Mouse (Mus musculus) heart, postnatal 36 days (tissue): Measurements from ENCODE around the gene Plekha5. TPM values are rescaled to one million over a fixed set of nuclear protein-coding genes. Genes with fewer than 3 reads are reported as not detected.
"Not testable (repeated sequence)": the region's sequence is repeated elsewhere in the genome, so short reads cannot be mapped to it uniquely, and the experiment has no call there.

Experiments
- DNase-seq, 2 experiments: peaks; one replicate each; pipeline ENCODE4 v3.0.0; 2021 to 2022
- intact Hi-C: fragments of 180-260 bp; cut with DNase I; formaldehyde crosslinking; loops from one replicate; pipeline ENCODE4 v1.15.1; 2025
- total RNA-seq, 2 experiments: library from RNA; stranded (reverse); gene quantifications; 2 replicates each; pipeline ENCODE4 v1.2.3; 2021

Plekha5 gene
- total RNA-seq, 2 experiments from 2014 or later: 26.6 to 33.6 TPM

DNA sequence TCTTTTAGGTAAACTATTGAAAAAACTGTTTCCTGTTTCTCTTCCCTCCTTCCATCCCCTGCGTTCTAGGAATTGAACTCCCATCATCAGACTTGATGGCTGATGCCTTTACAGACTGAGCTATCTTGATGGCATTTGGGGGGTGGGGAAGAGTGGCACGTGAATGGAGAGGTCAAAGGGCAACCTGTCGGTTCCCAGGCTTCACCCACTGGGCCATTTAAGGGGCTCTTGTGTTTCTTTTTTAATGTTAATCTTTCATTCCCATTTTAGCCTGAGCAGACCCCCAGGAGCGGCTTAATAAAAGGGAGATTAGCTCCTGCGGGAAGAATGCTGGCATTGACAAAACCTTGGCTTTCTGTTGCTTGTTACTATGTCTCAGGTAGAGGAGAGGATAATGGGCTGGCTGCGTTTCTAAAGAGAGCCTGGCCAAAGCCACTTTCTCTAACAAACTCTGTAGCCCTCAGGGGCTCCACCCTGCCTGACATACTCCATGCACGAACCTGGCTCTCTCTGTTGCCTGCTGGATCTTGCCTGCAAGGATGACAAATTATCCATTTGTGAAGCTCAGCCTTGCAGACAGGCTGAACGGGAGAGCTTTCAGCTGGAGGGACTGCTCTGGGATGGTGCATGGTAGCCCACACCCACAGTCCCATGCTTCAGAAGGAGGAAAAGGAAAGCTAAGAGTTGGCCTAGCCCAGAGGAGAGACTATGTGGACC lies 179.5 kb downstream of the Plekha5 start:
- DNase-seq: no peak
- intact Hi-C loops: no loop called here

GRCm38 (mm10) chr6:140605173-140605572 lies 181.3 kb downstream of the Plekha5 start:
- DNase-seq, intact Hi-C loops: not testable (repeated sequence)

DNA sequence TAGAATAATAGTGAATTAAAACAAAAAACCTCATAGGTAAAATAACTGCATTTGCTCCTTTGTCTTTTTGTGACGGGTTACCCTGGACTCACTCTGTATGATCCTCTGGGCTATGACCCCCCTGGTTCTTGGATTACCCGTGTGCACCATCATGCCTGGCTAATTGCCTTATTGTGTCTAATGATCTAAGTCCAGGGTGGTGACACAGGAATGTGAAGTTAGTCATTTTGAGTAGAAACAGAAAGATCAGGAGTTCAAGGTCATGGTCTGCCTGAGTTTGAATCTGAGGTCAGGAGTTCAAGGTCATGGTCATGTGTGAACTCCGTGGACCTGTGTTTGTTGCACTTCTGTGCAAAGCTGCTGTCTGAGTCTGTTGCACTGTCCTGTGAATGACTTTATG lies 181.9 kb downstream of the Plekha5 start:
- intact Hi-C loops: no loop called here
- no peak for DNase-seq

DNA sequence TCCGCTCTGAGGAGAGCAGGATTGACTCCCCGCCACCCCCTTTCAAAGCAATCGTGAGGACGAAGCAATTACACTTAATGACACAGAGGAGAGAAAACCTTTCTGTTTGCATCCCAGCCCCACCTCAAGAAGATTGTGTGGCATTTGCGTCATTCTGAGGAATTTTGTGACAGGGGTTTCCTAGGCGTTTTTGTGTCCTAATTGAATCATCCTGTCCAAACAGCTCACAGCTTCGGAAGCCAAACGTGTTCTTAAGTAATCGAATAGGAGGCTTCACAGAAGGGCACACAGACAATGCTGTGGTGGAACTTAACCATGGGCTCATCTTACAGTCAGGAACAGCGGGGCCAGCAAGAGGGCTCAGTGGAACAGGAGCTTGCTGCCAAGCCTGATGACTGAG lies 182.7 kb downstream of the Plekha5 start:
- DNase-seq: no peak
- intact Hi-C loops: no loop called here

DNA sequence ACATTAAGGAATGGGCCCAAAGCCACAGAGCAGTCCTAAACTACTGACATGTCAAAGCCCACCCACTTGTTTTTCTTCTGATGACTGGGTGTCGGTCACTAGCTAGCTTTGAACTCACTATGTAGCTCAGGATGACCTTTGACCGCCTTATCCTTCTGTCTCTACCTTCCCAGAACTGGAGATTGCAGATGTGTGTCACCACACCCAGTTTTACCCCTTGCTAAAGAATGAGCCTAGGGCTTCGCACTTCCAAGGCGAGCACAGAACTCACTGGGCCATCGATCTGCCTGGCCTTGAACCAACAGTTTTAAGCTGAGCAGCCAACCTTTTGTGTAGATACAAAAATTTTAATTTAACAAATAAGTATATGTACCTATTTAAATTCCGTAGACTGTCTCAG lies 184.8 kb downstream of the Plekha5 start:
- DNase-seq: no peak
- intact Hi-C loops: no loop called here

DNA sequence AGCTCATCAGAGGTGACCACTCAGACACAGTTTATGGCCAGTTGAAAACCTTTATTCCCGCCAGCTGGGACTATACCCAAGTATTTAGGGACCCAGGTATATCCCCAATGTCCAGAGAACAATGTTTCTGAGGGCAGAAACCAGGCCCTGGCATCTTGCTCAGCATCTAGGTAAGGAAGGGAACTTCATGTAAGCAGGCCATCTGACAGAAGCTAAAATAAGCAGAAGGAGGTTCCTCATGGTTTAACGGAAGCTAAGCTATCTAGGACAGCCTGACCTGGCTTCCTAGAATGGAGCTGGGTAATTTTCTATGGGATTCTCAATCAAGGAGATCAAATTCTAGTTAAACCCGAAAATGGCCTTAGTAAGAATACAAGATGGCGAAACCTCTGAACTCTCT lies 185.7 kb downstream of the Plekha5 start:
- intact Hi-C loops: no loop called here

GRCm38 (mm10) chr6:140610117-140610516 lies 186.3 kb downstream of the Plekha5 start:
- intact Hi-C loops: no loop called here
- no peak for DNase-seq

More for the DNA sequence above, 185.7 kb downstream of the Plekha5 start:
- DNase-seq: no peak

DNA sequence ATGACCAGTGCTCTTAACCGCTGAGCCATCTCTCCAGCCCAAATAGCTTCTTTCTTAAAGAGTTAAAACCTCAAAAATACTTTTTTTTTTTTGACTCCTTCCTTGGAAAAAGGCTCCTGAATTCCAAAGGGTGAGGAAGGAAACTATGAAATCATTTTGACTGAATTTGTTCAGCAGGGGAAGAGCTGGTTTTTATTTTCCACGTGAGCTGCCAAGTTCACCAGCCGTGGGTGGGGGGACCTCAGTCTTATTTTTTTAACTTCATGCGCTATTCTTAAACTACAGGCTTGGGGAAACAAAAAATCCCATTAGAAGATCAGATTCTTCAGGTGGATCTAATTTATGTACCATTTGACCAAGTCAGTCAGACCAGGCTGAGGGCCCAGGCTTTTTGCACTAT lies 187.4 kb downstream of the Plekha5 start:
- no peak for DNase-seq

GRCm38 (mm10) chr6:140611893-140612473 lies 188.1 kb downstream of the Plekha5 start:
- DNase-seq: peak in 1 of 2 experiments; percentile 9
- intact Hi-C loops: no loop called here

More for the DNA sequence above, 187.4 kb downstream of the Plekha5 start:
- intact Hi-C loops: no loop called here

- intact Hi-C loops: no loop called here
- DNase-seq: no peak
Measured at GRCm38 (mm10) chr6:140613822-140614221, 190.0 kb downstream of the Plekha5 start.

DNA sequence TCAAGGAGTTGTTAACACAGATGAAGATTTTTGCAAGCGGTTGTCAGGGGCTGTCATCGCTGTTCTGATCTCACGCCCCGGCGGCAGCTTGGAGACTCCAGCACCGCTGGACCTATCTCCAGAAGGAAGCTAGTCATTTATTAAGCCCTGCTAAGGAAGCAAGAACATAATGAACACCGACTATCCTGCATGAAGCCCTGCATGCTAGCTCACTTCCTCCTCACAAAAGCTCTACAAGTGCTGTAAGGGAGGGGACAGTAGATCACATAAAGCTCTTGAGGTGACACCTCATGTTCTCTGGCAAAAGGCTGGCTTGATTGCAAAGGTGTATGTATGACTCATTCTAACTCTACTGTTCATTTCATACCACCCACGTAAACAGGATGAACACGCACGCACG lies 190.9 kb downstream of the Plekha5 start:
- intact Hi-C loops: no loop called here
- no peak for DNase-seq

GRCm38 (mm10) chr6:140620531-140621349 lies 196.9 kb downstream of the Plekha5 start:
- no peak for DNase-seq
- intact Hi-C loops: no loop called here

DNA sequence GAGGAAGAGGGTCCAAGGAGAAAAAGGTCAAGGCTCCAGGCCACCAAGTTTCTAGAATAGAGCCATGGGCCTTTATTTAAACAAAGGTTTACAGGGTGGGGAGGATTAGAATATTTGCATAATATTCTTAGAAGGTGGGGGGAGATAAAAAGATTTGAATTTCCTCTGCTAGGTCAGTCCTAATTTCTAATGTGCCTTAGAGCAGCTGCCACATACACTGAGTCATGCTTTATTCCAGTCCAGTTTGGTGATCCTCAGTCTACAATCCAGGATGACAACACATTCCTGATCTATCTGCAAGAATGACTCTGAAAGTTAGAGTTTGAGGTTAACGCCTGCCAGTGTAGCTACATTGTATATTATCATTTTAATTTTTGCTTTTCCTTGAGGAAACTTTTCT lies 197.8 kb downstream of the Plekha5 start:
- DNase-seq: no peak
- intact Hi-C loops: no loop called here

DNA sequence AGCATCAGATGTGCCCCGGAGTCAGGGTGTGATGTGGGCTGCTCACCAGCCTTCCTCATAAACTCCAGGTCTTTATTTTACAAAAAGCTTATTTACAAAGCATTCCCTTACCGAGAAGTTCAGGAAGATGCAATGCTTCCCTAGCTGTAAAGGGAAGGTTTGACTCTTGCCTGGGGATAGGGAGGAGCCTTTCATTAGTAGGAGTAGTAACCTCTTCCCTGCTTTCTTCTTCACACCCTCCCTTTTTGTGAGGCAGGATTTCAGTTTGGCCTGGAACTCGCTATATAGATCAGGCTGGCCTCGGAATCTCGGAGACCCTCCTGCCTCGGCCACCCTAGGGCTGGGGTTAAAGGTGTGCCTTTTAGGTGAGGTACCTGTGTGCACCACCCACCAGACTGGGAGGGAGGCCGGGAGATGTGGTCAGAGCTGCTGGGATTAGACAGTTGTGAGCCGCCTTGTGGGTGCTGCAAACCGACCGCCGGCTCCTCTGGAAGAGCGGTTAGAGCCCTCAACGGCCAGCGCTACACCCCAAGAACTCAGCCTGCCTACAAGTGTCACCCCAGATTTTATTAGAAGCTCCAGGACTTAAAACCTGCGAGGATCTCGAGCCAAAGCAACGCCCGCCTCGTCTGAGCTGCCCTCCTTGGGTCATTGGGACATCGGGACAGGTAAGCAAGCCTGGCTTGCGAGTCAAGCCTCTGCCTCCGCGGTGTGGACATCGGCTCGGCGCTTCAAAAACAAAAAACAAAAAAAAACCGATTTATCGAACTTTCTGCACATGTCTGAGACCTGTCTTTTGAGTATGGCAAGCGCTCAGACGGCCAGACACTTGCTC lies 198.8 kb downstream of the Plekha5 start, which contains the start of gene Aebp2:
TSS of gene Aebp2 (plus strand) at position 273 of the 835 bp plus-strand sequence.
- DNase-seq: no peak
- intact Hi-C loops: no loop called here

DNA sequence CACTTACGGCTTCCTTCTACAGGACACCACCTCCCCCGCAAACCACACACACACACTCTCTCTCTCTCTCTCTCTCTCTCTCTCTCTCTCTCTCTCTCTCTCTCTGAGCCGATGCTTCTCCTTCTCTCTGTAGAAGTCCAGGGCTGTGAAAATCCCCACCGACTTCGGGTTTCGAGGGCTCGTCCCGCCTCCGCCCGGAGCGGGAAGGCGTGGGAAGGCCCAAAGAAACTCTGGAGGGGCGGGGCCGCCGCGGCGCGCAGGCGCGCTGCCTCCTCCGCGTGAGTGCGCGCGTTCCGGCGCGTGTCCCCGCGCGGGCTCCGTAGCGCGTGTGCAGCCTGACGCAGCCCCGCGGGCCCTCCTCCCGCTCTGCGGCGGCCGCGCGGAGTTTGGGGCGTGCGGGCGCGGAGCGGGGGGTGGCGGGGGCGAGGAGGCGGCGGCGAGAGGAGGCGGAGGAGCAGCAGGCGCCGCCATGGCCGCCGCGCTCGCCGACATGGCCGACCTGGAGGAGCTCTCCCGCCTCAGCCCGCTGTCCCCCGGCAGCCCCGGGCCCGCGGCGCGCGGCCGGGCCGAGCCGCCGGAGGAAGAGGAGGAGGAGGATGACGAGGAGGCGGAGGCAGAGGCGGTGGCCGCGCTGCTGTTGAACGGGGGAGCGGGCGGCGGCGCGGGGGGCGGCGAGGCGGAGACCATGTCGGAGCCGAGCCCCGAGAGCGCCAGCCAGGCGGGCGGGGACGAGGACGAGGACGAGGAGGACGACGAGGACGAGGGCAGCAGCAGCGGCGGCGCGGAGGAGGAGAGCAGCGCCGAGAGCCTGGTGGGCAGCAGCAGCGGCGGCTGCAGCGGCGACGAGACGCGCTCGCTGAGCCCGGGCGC lies 199.6 kb downstream of the Plekha5 start:
- intact Hi-C loops: no loop called here
- peak; percentile 94 to 95 for DNase-seq

- intact Hi-C loops: no loop called here
- peak; percentile 41 to 63 for DNase-seq
Measured at GRCm38 (mm10) chr6:140624096-140625051, 200.5 kb downstream of the Plekha5 start.

GRCm38 (mm10) chr6:140629176-140629859 lies 205.5 kb downstream of the Plekha5 start:
- DNase-seq: no peak
- intact Hi-C loops: no loop called here

- intact Hi-C loops: no loop called here
- DNase-seq: no peak
Measured at GRCm38 (mm10) chr6:140630306-140630705, 206.5 kb downstream of the Plekha5 start.
